Mouse (Mus musculus): ENCODE measurements at regions not wholly inside any gene's neighbourhood (a gene's known extent, or its start where the extent isn't known, plus 50 kb on each side); places are given as distances from the start of the nearest gene placed in this dataset.

DNA sequence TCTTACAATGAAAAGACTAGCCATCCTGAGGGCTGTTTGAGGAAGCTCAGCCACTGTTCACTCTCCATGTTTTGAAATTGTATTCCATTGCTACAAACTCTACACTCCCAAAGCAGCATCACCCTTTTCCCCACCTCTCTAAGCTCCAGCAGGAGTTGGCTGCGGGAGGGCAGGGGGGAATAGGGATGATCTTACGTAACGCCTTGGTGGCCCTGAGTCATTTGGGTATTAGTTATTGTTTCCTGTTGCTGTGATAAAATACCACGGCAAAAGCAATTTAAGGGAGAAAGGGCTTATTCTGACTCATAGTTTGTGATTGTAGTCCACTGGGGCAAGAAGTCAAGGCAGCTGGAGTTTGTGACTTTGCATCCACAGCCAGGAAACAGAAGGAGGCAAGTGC lies 445.5 kb downstream of the 1810013L24Rik start:
- Histone ChIP-seq H3K4me2 (no peak overlapping the region), H3K4me3 (no peak overlapping the region), H3K4me1 (no peaks in the 10 kb centered on the region), H3K36me3 (no peaks in the 10 kb centered on the region), H3K27ac (no peak overlapping the region), H3K9ac (no peak overlapping the region), H3K9me3 (replicated peaks) (no peaks in the 10 kb centered on the region), H3K27me3 (replicated peaks) (no peaks in the 10 kb centered on the region)
- ATAC-seq: no peak
- WGBS (ENCODE audit: insufficient replicate concordance): 55% methylated on average over 4 of the region's 4 CpGs

- H3K36me3 ChIP-seq: no peaks in the 10 kb centered on the region
- H3K4me2 ChIP-seq: no peak overlapping the region
- H3K9me3 ChIP-seq (replicated peaks): no peaks in the 10 kb centered on the region
- no peaks in the 10 kb centered on the region for H3K4me1 ChIP-seq
- WGBS (ENCODE audit: insufficient replicate concordance): 55% methylated on average over 1 of the region's 1 CpGs
- no peaks in the 10 kb centered on the region for H3K27me3 ChIP-seq (replicated peaks)
- H3K9ac ChIP-seq: no peak overlapping the region
- ATAC-seq: no peak
- no peak overlapping the region for H3K27ac ChIP-seq
- no peak overlapping the region for H3K4me3 ChIP-seq
Observed at GRCm38 (mm10) chr16:9277064-9277463, 447.2 kb downstream of the 1810013L24Rik start.

GRCm38 (mm10) chr16:9279726-9280125 lies 449.8 kb downstream of the 1810013L24Rik start:
- no peak overlapping the region for H3K9ac ChIP-seq
- WGBS (ENCODE audit: insufficient replicate concordance): 57% methylated on average over 6 of the region's 6 CpGs
- H3K4me1 ChIP-seq: no peaks in the 10 kb centered on the region
- no peak overlapping the region for H3K4me3 ChIP-seq
- H3K27me3 ChIP-seq (replicated peaks): no peaks in the 10 kb centered on the region
- ATAC-seq: no peak
- no peaks in the 10 kb centered on the region for H3K36me3 ChIP-seq
- no peaks in the 10 kb centered on the region for H3K9me3 ChIP-seq (replicated peaks)
- H3K27ac ChIP-seq: no peak overlapping the region
- no peak overlapping the region for H3K4me2 ChIP-seq

DNA sequence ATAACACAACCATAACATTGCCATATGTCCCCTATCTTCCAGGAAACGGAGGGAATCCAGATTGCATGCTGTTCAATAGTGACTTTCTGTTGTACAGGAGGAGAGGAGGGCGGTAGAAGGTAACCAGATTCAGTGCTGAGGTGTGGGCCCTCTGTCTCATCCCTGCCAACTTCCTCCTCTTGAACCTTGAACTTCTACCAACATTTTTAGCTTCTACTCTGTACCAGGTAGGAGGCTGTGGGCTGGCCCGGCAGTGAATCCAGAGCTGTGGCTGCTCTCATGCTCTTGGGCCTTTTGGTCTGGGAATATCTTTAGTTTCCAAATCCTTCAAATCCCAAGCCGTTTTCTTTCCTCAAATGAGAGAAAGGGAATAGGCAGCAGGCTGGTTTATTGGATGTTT lies 450.5 kb downstream of the 1810013L24Rik start:
- Histone ChIP-seq H3K9me3 (replicated peaks) (no peaks in the 10 kb centered on the region), H3K27ac (no peak overlapping the region), H3K4me2 (no peak overlapping the region), H3K9ac (no peak overlapping the region), H3K36me3 (no peaks in the 10 kb centered on the region), H3K4me3 (no peak overlapping the region), H3K4me1 (no peaks in the 10 kb centered on the region), H3K27me3 (replicated peaks) (no peaks in the 10 kb centered on the region)
- no peak for ATAC-seq
- 55% methylated on average over 4 of the region's 4 CpGs for WGBS (ENCODE audit: insufficient replicate concordance)

GRCm38 (mm10) chr16:9280931-9281330 lies 451.0 kb downstream of the 1810013L24Rik start:
- 22% methylated on average over 5 of the region's 5 CpGs for WGBS (ENCODE audit: insufficient replicate concordance)
- no peaks in the 10 kb centered on the region for H3K9me3 ChIP-seq (replicated peaks)
- no peak for ATAC-seq

GRCm38 (mm10) chr16:9284423-9284822 lies 454.5 kb downstream of the 1810013L24Rik start:
- H3K36me3 ChIP-seq: no peaks in the 10 kb centered on the region
- ATAC-seq: no peak
- no peaks in the 10 kb centered on the region for H3K9me3 ChIP-seq (replicated peaks)
- no peak overlapping the region for H3K4me3 ChIP-seq
- no peaks in the 10 kb centered on the region for H3K4me1 ChIP-seq
- no peak overlapping the region for H3K27ac ChIP-seq
- H3K4me2 ChIP-seq: no peak overlapping the region
- H3K27me3 ChIP-seq (replicated peaks): no peaks in the 10 kb centered on the region
- 41% methylated on average over 3 of the region's 3 CpGs for WGBS (ENCODE audit: insufficient replicate concordance)
- H3K9ac ChIP-seq: no peak overlapping the region

More at GRCm38 (mm10) chr16:9280931-9281330, 451.0 kb downstream of the 1810013L24Rik start:
- no peak overlapping the region for H3K4me2 ChIP-seq
- no peak overlapping the region for H3K9ac ChIP-seq
- no peaks in the 10 kb centered on the region for H3K36me3 ChIP-seq
- no peaks in the 10 kb centered on the region for H3K27me3 ChIP-seq (replicated peaks)
- no peak overlapping the region for H3K27ac ChIP-seq
- no peak overlapping the region for H3K4me3 ChIP-seq
- H3K4me1 ChIP-seq: no peaks in the 10 kb centered on the region

DNA sequence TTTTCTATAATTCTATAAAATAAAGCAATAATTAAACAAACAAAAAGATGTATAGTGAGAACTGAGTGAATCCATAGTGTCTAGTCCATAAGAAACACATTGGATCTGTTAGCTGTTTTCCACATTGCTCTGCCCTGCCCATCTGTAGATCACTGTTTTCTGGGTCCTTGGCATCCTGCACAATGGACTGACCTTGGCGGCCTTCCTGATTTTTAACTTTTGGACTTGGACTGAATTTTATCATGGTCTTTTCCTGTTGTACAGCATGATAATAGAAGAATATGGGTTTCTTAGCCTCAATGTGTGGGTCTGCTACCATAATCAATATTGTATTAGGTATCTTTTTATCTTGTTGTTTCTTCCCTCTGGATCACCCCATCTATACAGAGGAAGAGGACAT lies 456.0 kb downstream of the 1810013L24Rik start:
- Histone ChIP-seq H3K4me1 (no peaks in the 10 kb centered on the region), H3K36me3 (no peaks in the 10 kb centered on the region), H3K9me3 (replicated peaks) (no peaks in the 10 kb centered on the region), H3K27ac (no peak overlapping the region), H3K27me3 (replicated peaks) (no peaks in the 10 kb centered on the region), H3K4me2 (no peak overlapping the region), H3K4me3 (no peak overlapping the region), H3K9ac (no peak overlapping the region)
- WGBS (ENCODE audit: insufficient replicate concordance): 68% methylated on average over 1 of the region's 1 CpGs
- ATAC-seq: no peak

- no peak overlapping the region for H3K9ac ChIP-seq
- ATAC-seq: no peak
Observed at GRCm38 (mm10) chr16:9287557-9287956, 457.7 kb downstream of the 1810013L24Rik start.

DNA sequence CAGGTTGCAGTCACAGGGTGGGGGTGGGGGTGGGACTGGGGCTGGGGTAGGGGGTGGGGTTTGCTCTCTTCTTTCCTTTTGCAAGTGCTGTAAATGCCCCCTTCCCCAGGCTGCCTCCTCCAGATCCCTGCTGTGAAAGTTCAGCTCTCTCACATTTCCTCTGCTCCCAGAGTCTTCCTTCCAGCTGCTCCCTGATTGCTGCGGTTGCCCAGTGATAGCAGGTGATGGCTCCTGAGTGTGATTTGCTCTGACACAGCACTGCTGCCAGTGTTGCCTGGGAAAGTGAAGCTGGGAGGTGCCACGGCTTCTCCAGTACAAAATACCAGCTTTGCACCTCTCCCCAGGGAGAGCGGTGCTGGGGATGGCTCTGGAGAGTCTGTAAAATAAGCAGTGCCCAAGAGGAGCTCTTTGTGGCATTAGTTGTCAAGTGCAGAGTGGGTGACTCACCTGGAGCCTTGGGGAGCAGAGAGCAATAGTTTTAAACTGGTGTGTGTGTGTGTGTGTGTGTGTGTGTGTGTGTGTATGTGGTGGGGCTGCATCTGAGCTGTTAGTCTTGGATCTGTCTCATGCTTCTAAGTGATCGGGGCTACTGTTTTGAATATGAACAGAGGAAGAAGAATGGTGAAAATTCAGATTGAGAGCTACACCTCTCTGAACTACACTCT lies 461.6 kb downstream of the 1810013L24Rik start:
- Histone ChIP-seq H3K4me3 (no peak overlapping the region), H3K27me3 (replicated peaks) (no peaks in the 10 kb centered on the region), H3K27ac (no peak overlapping the region), H3K9me3 (replicated peaks) (no peaks in the 10 kb centered on the region), H3K4me2 (no peak overlapping the region), H3K4me1 (no peaks in the 10 kb centered on the region), H3K36me3 (no peaks in the 10 kb centered on the region), H3K9ac (no peak overlapping the region)
- 42% methylated on average over 4 of the region's 4 CpGs for WGBS (ENCODE audit: insufficient replicate concordance)
- no peak for ATAC-seq

More at GRCm38 (mm10) chr16:9287557-9287956, 457.7 kb downstream of the 1810013L24Rik start:
- H3K4me2 ChIP-seq: no peak overlapping the region
- WGBS (ENCODE audit: insufficient replicate concordance): 62% methylated on average over 6 of the region's 6 CpGs
- H3K4me1 ChIP-seq: no peaks in the 10 kb centered on the region
- H3K36me3 ChIP-seq: no peaks in the 10 kb centered on the region
- no peak overlapping the region for H3K4me3 ChIP-seq
- no peak overlapping the region for H3K27ac ChIP-seq
- no peaks in the 10 kb centered on the region for H3K27me3 ChIP-seq (replicated peaks)
- H3K9me3 ChIP-seq (replicated peaks): no peaks in the 10 kb centered on the region

- WGBS (ENCODE audit: insufficient replicate concordance): 59% methylated on average over 4 of the region's 4 CpGs
Observed at GRCm38 (mm10) chr16:9303134-9303533, 473.2 kb downstream of the 1810013L24Rik start.

DNA sequence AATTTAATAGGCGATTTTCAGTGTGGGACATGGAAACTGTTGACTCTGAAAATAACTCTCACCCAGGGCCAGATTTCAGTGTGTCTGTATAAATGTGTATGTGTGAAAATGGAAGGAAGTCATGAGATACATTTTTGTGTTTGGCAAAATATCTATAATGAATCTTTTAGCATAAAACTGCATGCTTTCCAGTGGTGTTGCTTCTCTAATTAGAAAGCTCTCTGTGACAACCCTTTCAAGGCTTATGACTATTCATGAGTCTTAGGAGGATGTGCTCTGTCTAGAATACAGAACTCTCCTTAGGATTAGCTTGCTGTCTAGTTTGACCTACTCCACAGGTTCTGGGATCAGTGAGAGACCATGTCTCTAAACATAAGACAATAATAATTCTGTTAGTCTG lies 474.2 kb downstream of the 1810013L24Rik start:
- no peak overlapping the region for H3K4me3 ChIP-seq
- no peak overlapping the region for H3K9ac ChIP-seq
- H3K4me1 ChIP-seq: no peaks in the 10 kb centered on the region
- no peaks in the 10 kb centered on the region for H3K9me3 ChIP-seq (replicated peaks)
- no peak for ATAC-seq
- no peak overlapping the region for H3K27ac ChIP-seq
- H3K4me2 ChIP-seq: no peak overlapping the region
- H3K36me3 ChIP-seq: no peaks in the 10 kb centered on the region
- H3K27me3 ChIP-seq (replicated peaks): no peaks in the 10 kb centered on the region
- WGBS (ENCODE audit: insufficient replicate concordance): 47% methylated on average over 1 of the region's 1 CpGs

More at GRCm38 (mm10) chr16:9303134-9303533, 473.2 kb downstream of the 1810013L24Rik start:
- no peak for ATAC-seq
- Histone ChIP-seq H3K9me3 (replicated peaks) (no peaks in the 10 kb centered on the region), H3K4me1 (no peaks in the 10 kb centered on the region), H3K4me2 (no peak overlapping the region), H3K27me3 (replicated peaks) (no peaks in the 10 kb centered on the region), H3K4me3 (no peak overlapping the region), H3K36me3 (no peaks in the 10 kb centered on the region), H3K9ac (no peak overlapping the region), H3K27ac (no peak overlapping the region)

- Histone ChIP-seq H3K9ac (no peak overlapping the region), H3K9me3 (replicated peaks) (no peaks in the 10 kb centered on the region), H3K27me3 (replicated peaks) (no peaks in the 10 kb centered on the region), H3K4me2 (no peak overlapping the region), H3K4me1 (no peaks in the 10 kb centered on the region), H3K36me3 (no peaks in the 10 kb centered on the region), H3K4me3 (no peak overlapping the region), H3K27ac (no peak overlapping the region)
- 21% methylated on average over 1 of the region's 1 CpGs for WGBS (ENCODE audit: insufficient replicate concordance)
- ATAC-seq: no peak
Observed at GRCm38 (mm10) chr16:9310744-9311143, 480.8 kb downstream of the 1810013L24Rik start.

DNA sequence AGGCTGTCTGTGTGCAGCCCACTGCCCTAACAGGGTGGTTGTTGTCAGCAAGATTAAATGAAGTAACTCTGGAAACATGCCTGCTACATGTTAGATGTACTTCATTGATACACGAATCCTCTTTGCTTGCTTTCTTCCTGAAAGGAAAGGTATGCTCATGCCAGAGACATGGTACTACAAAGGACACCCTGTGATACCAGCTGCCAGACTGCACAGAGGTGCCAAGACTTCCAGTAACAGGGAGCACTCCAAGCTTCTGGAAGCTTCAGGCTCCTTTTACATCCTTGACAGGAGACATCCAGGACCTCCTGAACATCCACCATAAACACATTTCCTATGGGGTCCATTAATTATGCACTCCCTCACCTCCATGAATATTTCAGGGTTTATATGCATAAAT lies 505.7 kb downstream of the 1810013L24Rik start:
- Histone ChIP-seq H3K4me1 (no peaks in the 10 kb centered on the region), H3K9me3 (replicated peaks) (no peaks in the 10 kb centered on the region), H3K9ac (no peak overlapping the region), H3K27me3 (replicated peaks) (no peaks in the 10 kb centered on the region), H3K4me2 (no peak overlapping the region), H3K36me3 (no peaks in the 10 kb centered on the region), H3K27ac (no peak overlapping the region), H3K4me3 (no peak overlapping the region)
- no peak for ATAC-seq
- 84% methylated on average over 1 of the region's 1 CpGs for WGBS (ENCODE audit: insufficient replicate concordance)

Measured in liver, embryonic 12.5 days (tissue).